Mouse (Mus musculus): ENCODE results near the gene Ap2a2.

GRCm38 (mm10) chr7:141671626-141672291 is 109.8 kb downstream of the Ap2a2 start:
- TF ChIP-seq ZNF384 (IDR thresholded peaks at IDR 0.05; ENCODE audit: low read depth, low read length) (no peak), CHD2 (IDR thresholded peaks at IDR 0.05; ENCODE audit: low read depth, low read length) (no peak), HCFC1 (IDR thresholded peaks at IDR 0.05; ENCODE audit: borderline replicate concordance, insufficient read depth, low read length) (no peak), MAFK (IDR thresholded peaks at IDR 0.05; ENCODE audit: insufficient read depth, low read depth, low read length) (no peak), ZC3H11A (IDR thresholded peaks at IDR 0.05; ENCODE audit: borderline replicate concordance, low read depth, low read length) (no peak)

Data from ES-E14 (cell line).